Mouse (Mus musculus): Measurements from ENCODE around the gene Nlgn2.

The Nlgn2 gene

GRCm38 (mm10) chr11:69818871-69819270, 18.7 kb downstream of the Nlgn2 start:
- DNase-seq: no peak

- no peak for DNase-seq
Measured at GRCm38 (mm10) chr11:69818365-69818764, 19.2 kb downstream of the Nlgn2 start, which contains the start of gene Spem2. TSS of gene Spem2 (minus strand) at chr11:69818465.

GRCm38 (mm10) chr11:69816520-69816919, 21.1 kb downstream of the Nlgn2 start:
- no peak for DNase-seq

GRCm38 (mm10) chr11:69815155-69815554, 22.4 kb downstream of the Nlgn2 start, which contains the start of gene Gm39566:
TSS of gene Gm39566 (minus strand) at chr11:69815298.
- DNase-seq: no peak

GRCm38 (mm10) chr11:69810280-69810679, 27.3 kb downstream of the Nlgn2 start:
- DNase-seq: no peak

GRCm38 (mm10) chr11:69807641-69808040, 29.9 kb downstream of the Nlgn2 start:
- DNase-seq: no peak

GRCm38 (mm10) chr11:69806378-69806777, 31.2 kb downstream of the Nlgn2 start:
- no peak for DNase-seq

- DNase-seq: no peak
Measured at GRCm38 (mm10) chr11:69804972-69805909, 32.3 kb downstream of the Nlgn2 start, which contains the start of gene Tmem102. TSS of gene Tmem102 (minus strand) at chr11:69805624.

- DNase-seq: no peak
Measured at GRCm38 (mm10) chr11:69804652-69804940, 33.0 kb downstream of the Nlgn2 start.

- peak; percentile 59 to 79 for DNase-seq
Measured at GRCm38 (mm10) chr11:69803786-69804651, 33.6 kb downstream of the Nlgn2 start.

- no peak for DNase-seq
Measured at GRCm38 (mm10) chr11:69803328-69803727, 34.3 kb downstream of the Nlgn2 start.

GRCm38 (mm10) chr11:69802648-69803105, 34.9 kb downstream of the Nlgn2 start:
- peak; percentile 58 to 72 for DNase-seq

GRCm38 (mm10) chr11:69801379-69801977, 36.1 kb downstream of the Nlgn2 start, which contains the start of gene Fgf11:
TSS of gene Fgf11 (minus strand) at chr11:69801857.
- no peak for DNase-seq

GRCm38 (mm10) chr11:69800392-69801197, 37.0 kb downstream of the Nlgn2 start:
- DNase-seq: peak in 1 of 2 experiments; percentile 19

- no peak for DNase-seq
Measured at GRCm38 (mm10) chr11:69800138-69800391, 37.5 kb downstream of the Nlgn2 start.

GRCm38 (mm10) chr11:69799394-69800137, 38.0 kb downstream of the Nlgn2 start:
- peak; percentile 48 to 53 for DNase-seq

GRCm38 (mm10) chr11:69797924-69798323, 39.7 kb downstream of the Nlgn2 start:
- no peak for DNase-seq

GRCm38 (mm10) chr11:69795983-69796435, 41.6 kb downstream of the Nlgn2 start:
- peak in 1 of 2 experiments; percentile 32 for DNase-seq

- peak; percentile 90 to 92 for DNase-seq
Measured at GRCm38 (mm10) chr11:69795168-69795982, 42.2 kb downstream of the Nlgn2 start, which contains the start of gene Chrnb1. TSS of gene Chrnb1 (minus strand) at chr11:69795943.

GRCm38 (mm10) chr11:69793429-69793828, 44.2 kb downstream of the Nlgn2 start:
- no peak for DNase-seq

All from spleen, adult 18-20 months (tissue).